Mouse (Mus musculus) liver, adult 2 months (tissue): Measurements from ENCODE around the gene Galnt16.

ENCODE experiments used
- CTCF ChIP-seq: fragments of 200-500 bp; IDR thresholded peaks from 2 replicates; pipeline ENCODE4 v1.5.1; 2011; ENCODE audit warnings: low read depth, low read length, control low read depth
- POLR2A ChIP-seq: fragments of 200-500 bp; IDR thresholded peaks from 2 replicates; pipeline ENCODE4 v1.6.1; 2011; ENCODE audit warnings: low read length, control low read depth; ENCODE audit not compliant: insufficient read depth; ENCODE audit errors: extremely low read depth

- TF ChIP-seq POLR2A (no peak), CTCF (no peak)
Observed at GRCm38 (mm10) chr12:80524276-80524921, 6.3 kb downstream of the Galnt16 start.
